16 mouse cellular contexts compared by ENCODE assay signal in the genomic region with DNA sequence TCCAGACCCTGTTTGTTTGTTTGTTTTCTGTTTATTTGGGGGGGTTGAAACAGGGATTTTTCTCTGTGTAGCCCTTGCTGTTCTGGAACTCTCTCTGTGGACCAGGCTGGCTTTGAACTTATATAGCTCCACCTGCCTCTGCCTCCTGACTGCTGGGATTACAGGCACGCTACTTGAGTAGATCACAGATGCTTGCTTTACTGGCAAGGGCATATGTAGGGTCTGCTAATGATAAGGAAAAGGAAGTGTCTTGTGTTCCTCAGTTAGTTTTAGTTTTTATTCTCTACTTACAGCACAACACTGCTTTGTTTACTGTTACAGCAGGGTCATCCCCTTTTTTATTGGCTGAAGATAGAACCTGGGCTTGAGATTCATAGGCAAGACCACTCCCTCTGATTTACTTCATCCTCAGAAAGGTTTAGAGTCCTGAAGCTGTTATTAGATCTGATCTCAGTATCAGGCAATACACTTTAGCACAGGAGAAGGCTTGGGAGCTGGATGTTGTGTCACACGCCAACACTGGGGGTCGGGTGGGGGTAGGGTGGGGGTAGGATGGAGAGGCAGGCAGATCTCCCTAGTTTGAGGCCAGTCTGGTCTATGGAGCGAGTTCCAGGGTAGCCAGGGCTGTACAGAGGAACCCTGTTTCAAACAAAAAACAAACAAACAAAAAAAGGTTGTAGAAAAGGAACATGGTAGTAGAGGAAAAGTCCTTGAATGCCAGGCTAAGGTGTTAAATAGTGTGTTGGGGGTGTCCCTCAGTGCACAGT.
"Had no signal": no experiment of that assay in that cellular context is flagged by ENCODE, and none has a peak within 500 bp of the region (broad histone marks: within the 10 kb centered on the region; RNA-seq: fewer than 3 reads in every experiment).

No protein-coding gene starts in this region.

- H3K27ac ChIP-seq: midbrain, embryonic 10.5 days; midbrain, embryonic 12.5 days; neural tube, embryonic 13.5 days; neural tube, embryonic 15.5 days had no signal

- H3K9ac ChIP-seq: lung, embryonic 14.5 days; midbrain, embryonic 12.5 days; neural tube, embryonic 13.5 days; neural tube, embryonic 15.5 days had no signal

- H3K4me2 ChIP-seq: lung, embryonic 14.5 days; midbrain, embryonic 12.5 days; neural tube, embryonic 13.5 days; neural tube, embryonic 15.5 days had no signal

- H3K9me3 ChIP-seq: midbrain, embryonic 10.5 days; midbrain, embryonic 12.5 days; neural tube, embryonic 13.5 days; neural tube, embryonic 15.5 days had no signal

- DNase-seq: lung, embryonic 14.5 days; lung, postnatal 4 days; midbrain, embryonic 14.5 days; retina, postnatal 1 day; right cerebral cortex, adult 18-20 months; right cerebral cortex, postnatal 25 days; right cerebral cortex, postnatal 4 days; spleen, adult 18-20 months; thymus, adult 18-20 months; thymus, postnatal 14 days; thymus, postnatal 36 days had no signal

- H3K27me3 ChIP-seq: midbrain, embryonic 12.5 days; neural tube, embryonic 13.5 days; neural tube, embryonic 15.5 days had no signal

- H3K4me3 ChIP-seq: midbrain, embryonic 10.5 days; midbrain, embryonic 12.5 days; myocyte; neural tube, embryonic 13.5 days; neural tube, embryonic 15.5 days had no signal
